Mouse (Mus musculus): Measurements from ENCODE around the gene Mfsd2b. TPM values are rescaled to one million over a fixed set of nuclear protein-coding genes. Genes with fewer than 3 reads are reported as not detected.

Mfsd2b gene
- polyA plus RNA-seq, 1 experiment from 2014 or later = 0.76 TPM

DNA sequence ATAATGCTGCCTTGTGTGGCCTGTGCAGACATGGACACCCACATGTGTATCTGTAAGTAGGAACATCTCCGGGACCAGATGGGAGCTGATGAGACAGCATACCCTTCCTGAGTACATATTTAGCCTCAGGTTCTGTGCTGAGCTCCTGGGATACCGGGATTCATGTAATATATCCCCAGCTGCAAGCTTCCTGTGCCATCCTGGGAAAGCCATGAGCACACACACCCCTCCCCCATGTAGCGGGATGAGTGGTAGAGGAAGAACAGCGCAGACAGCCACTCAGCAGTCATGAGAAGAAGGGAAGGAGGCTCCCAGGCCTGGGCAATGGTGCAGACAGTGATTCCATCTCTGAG, 9.8 kb downstream of the Mfsd2b start:
- H3K9me3 ChIP-seq (replicated peaks; ENCODE audit: control insufficient read depth, low read length) = no peaks in the 10 kb centered on the region; the same call in 1 of the 2 replicates
- 41% methylated on average over 4 of the region's 4 CpGs for whole genome bisulfite sequencing
- peak overlapping the region; percentile 78 for H3K27ac ChIP-seq (ENCODE audit: low read length)
- no peaks in the 10 kb centered on the region for H3K27me3 ChIP-seq (ENCODE audit: control insufficient read depth, insufficient read depth, low read length)
- H3K4me3 ChIP-seq (ENCODE audit: low read length) = no peak overlapping the region
- peak; percentile 2; the same call in 1 of the 2 replicates for ATAC-seq (replicated peaks; ENCODE audit: extremely low read depth, insufficient read depth, low FRiP score)
- 0 out of 2 replicates have a peak overlapping the region, but pooled peaks have one; percentile 22 for H3K9ac ChIP-seq (ENCODE audit: low read length)
- H3K4me2 ChIP-seq (ENCODE audit: low read depth, low read length) = peak overlapping the region; percentile 49; the same call in 1 of the 2 replicates
- H3K36me3 ChIP-seq (ENCODE audit: control insufficient read depth, insufficient read depth) = no peaks in the 10 kb centered on the region
- peaks cover 15% of the 10 kb centered on the region for H3K4me1 ChIP-seq (ENCODE audit: control insufficient read depth, insufficient read depth, low read length)

DNA sequence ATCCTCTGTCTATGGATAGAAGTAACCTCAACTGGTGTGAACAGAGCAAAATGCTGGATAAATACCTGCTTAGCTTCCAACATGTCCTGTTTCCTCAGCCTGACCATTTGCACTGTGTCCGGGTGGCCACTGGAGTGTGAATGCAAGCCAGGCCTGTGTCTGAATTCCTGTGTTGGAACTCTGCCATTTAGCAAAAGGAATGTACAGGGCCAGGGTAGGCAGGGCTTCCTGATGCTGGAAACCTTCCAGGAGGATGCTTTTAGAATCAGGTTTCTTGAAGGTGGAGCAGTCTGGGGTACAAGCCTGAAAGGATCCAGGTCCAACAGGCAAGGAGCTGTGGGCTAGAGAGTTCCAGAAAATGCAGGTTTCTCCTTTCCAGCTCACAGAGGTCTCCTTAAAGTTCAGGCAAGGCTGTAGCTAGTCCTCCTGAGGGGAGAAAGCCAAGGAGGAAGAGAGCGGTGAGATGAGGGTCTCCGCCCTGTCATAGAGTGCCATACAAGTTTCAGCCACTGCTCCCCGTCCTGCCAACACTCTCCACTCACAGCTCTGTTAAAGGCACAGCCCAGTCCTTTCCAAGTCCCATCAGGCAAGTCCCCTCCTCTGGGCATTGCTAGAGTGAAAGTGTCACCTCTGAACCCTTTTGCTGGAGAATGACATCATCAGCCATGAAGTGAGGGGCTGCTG, 10.4 kb downstream of the Mfsd2b start:
- Histone ChIP-seq H3K4me1 (ENCODE audit: control insufficient read depth, insufficient read depth, low read length) (peaks cover 16% of the 10 kb centered on the region), H3K9me3 (replicated peaks; ENCODE audit: control insufficient read depth, low read length) (no peaks in the 10 kb centered on the region; the same call in 1 of the 2 replicates), H3K27ac (ENCODE audit: low read length) (peak overlapping the region; percentile 78), H3K4me2 (ENCODE audit: low read depth, low read length) (peak overlapping the region; percentile 49; the same call in 1 of the 2 replicates), H3K4me3 (ENCODE audit: low read length) (0 out of 2 replicates have a peak overlapping the region, but pooled peaks have one; percentile 2), H3K36me3 (ENCODE audit: control insufficient read depth, insufficient read depth) (no peaks in the 10 kb centered on the region), H3K9ac (ENCODE audit: low read length) (peak overlapping the region; percentile 35; the same call in 1 of the 2 replicates), H3K27me3 (ENCODE audit: control insufficient read depth, insufficient read depth, low read length) (no peaks in the 10 kb centered on the region)
- ATAC-seq (replicated peaks; ENCODE audit: extremely low read depth, insufficient read depth, low FRiP score) = peak; percentile 81
- 17% methylated on average over 4 of the region's 4 CpGs for WGBS

DNA sequence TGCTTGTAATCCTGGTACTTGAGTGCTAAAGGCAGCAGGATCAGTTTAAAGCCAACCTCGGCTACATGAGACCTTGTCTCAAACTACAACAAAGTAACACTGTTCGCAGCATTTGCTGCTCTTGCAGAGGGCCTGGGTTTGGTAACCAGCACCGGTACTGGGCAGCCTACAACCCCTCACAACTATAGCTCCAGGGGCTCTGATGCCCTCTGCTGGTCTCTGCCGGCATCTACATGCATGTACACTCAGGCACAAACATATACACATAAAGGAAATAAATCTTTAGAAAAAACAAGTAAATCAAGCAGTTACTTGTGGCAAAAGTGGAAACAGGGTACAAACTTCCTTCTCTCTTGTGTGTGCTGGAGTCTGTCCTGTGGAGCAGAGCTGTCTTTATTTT, 11.5 kb downstream of the Mfsd2b start:
- no peak for ATAC-seq (replicated peaks; ENCODE audit: extremely low read depth, insufficient read depth, low FRiP score)
- Histone ChIP-seq H3K4me1 (ENCODE audit: control insufficient read depth, insufficient read depth, low read length) (peaks cover 16% of the 10 kb centered on the region), H3K4me3 (ENCODE audit: low read length) (no peak overlapping the region), H3K36me3 (ENCODE audit: control insufficient read depth, insufficient read depth) (no peaks in the 10 kb centered on the region), H3K4me2 (ENCODE audit: low read depth, low read length) (no peak overlapping the region), H3K27ac (ENCODE audit: low read length) (no peak overlapping the region), H3K9ac (ENCODE audit: low read length) (no peak overlapping the region), H3K27me3 (ENCODE audit: control insufficient read depth, insufficient read depth, low read length) (no peaks in the 10 kb centered on the region), H3K9me3 (replicated peaks; ENCODE audit: control insufficient read depth, low read length) (no peaks in the 10 kb centered on the region; the same call in 1 of the 2 replicates)
- 91% methylated on average over 4 of the region's 4 CpGs for WGBS

DNA sequence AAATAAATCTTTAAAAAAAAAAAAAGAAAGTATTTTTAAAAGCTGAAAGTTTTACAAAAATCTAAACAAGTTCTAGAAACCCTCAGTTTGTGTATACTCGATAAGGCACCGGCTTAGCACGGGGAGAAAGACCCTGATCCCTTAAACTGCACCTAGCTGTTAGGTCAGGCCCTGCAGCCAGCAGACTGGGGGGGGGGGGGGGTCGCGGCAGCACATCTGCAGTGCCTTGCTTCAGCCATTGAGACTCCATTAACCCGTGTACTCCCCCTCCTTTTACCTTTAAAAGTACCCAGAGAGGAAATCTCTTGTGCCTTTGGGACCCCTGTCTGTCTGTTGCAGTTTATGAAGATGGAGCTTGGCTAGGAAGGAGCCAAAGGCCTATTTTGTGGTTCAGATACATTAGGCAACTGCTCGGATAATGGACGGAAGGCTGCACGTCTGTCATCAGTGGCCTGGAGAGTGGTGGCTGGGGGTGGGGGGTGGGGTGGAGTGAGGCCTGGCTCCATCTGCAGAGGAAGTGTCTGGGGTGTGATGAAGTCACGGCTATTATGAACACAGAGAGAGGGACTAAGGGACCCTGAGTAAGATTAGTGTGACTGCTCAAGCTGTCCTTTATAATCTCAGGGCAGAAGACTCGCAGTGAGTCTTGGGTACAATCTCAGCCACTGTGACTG, 14.8 kb downstream of the Mfsd2b start:
- no peaks in the 10 kb centered on the region; the same call in 1 of the 2 replicates for H3K9me3 ChIP-seq (replicated peaks; ENCODE audit: control insufficient read depth, low read length)
- no peak overlapping the region for H3K9ac ChIP-seq (ENCODE audit: low read length)
- H3K4me3 ChIP-seq (ENCODE audit: low read length) = no peak overlapping the region
- H3K36me3 ChIP-seq (ENCODE audit: control insufficient read depth, insufficient read depth) = peaks cover 14% of the 10 kb centered on the region
- H3K27ac ChIP-seq (ENCODE audit: low read length) = 0 out of 2 replicates have a peak overlapping the region, but pooled peaks have one; percentile 15
- no peaks in the 10 kb centered on the region for H3K27me3 ChIP-seq (ENCODE audit: control insufficient read depth, insufficient read depth, low read length)
- H3K4me2 ChIP-seq (ENCODE audit: low read depth, low read length) = no peak overlapping the region
- H3K4me1 ChIP-seq (ENCODE audit: control insufficient read depth, insufficient read depth, low read length) = peaks cover 14% of the 10 kb centered on the region
- ATAC-seq (replicated peaks; ENCODE audit: extremely low read depth, insufficient read depth, low FRiP score) = peak; percentile 32; the same call in 1 of the 2 replicates
- 35% methylated on average over 11 of the region's 11 CpGs for WGBS

DNA sequence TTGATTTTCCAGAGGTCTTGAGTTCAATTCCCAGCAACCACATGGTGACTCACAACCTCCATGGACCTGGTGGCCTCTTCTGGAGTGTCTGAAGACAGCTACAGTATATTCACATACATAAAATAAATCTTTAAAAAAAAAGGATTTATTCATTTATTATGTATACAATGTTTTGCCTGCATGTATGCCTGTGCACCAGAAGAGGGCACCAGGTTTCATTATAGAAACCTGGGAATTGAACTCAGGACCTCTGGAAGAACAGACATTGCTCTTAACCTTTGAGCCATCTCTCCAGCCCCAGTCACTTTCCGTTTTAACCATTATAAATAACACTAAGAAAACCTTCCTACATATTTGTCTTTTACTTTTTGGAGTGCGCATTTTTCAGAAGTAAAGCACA, 17.3 kb downstream of the Mfsd2b start:
- WGBS = 96% methylated on average over 2 of the region's 2 CpGs
- Histone ChIP-seq H3K27me3 (ENCODE audit: control insufficient read depth, insufficient read depth, low read length) (no peaks in the 10 kb centered on the region), H3K4me3 (ENCODE audit: low read length) (no peak overlapping the region), H3K9me3 (replicated peaks; ENCODE audit: control insufficient read depth, low read length) (no peaks in the 10 kb centered on the region), H3K36me3 (ENCODE audit: control insufficient read depth, insufficient read depth) (peaks cover 14% of the 10 kb centered on the region), H3K9ac (ENCODE audit: low read length) (no peak overlapping the region), H3K4me1 (ENCODE audit: control insufficient read depth, insufficient read depth, low read length) (0 out of 2 replicates have a peak, but pooled peaks cover 3% of the 10 kb centered on the region), H3K27ac (ENCODE audit: low read length) (no peak overlapping the region), H3K4me2 (ENCODE audit: low read depth, low read length) (no peak overlapping the region)
- no peak for ATAC-seq (replicated peaks; ENCODE audit: extremely low read depth, insufficient read depth, low FRiP score)

DNA sequence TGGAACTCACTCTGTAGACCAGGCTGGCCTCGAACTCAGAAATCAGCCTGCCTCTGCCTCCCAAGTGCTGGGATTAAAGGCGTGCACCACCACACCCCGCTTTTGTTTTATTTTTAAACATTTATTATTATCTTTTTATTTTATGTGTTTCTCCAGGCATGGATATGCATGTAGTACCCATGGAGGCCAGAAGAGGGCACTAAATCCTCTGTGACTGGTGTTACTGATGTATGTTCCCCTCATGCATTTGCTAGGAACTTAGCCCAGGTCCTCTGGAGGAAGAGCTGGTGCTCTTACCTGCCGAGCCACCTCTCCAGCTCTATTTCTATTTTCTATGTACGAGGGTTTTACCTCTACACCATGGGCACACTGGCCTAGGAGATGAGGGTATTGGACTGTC, 18.0 kb downstream of the Mfsd2b start:
- no peak overlapping the region for H3K27ac ChIP-seq (ENCODE audit: low read length)
- no peaks in the 10 kb centered on the region for H3K27me3 ChIP-seq (ENCODE audit: control insufficient read depth, insufficient read depth, low read length)
- WGBS = 97% methylated on average over 5 of the region's 5 CpGs
- H3K36me3 ChIP-seq (ENCODE audit: control insufficient read depth, insufficient read depth) = peaks cover 14% of the 10 kb centered on the region
- H3K9ac ChIP-seq (ENCODE audit: low read length) = no peak overlapping the region
- no peaks in the 10 kb centered on the region for H3K9me3 ChIP-seq (replicated peaks; ENCODE audit: control insufficient read depth, low read length)
- no peak overlapping the region for H3K4me3 ChIP-seq (ENCODE audit: low read length)
- H3K4me2 ChIP-seq (ENCODE audit: low read depth, low read length) = no peak overlapping the region
- 0 out of 2 replicates have a peak, but pooled peaks cover 3% of the 10 kb centered on the region for H3K4me1 ChIP-seq (ENCODE audit: control insufficient read depth, insufficient read depth, low read length)
- no peak for ATAC-seq (replicated peaks; ENCODE audit: extremely low read depth, insufficient read depth, low FRiP score)

DNA sequence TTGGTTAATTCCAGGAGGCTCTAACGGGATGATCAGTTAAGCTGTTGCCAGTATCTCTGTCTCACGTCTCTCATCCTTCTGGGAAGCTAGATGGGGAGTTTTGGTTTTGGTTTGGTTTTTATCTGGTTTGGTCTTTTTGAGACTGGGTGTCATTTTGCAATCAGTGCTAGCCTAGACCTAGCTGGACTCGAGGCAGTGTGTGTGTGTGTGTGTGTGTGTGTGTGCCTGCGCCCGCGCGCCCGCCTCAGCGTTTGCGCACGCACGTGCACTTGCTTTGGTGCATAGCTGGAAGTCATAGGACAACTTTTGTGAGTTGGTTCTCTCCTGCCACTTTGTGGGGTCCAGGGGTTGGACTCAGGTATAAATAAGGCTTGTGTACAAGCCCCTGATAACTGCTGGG, 30.4 kb downstream of the Mfsd2b start:
- peaks cover 16% of the 10 kb centered on the region for H3K4me1 ChIP-seq (ENCODE audit: control insufficient read depth, insufficient read depth, low read length)
- peak overlapping the region; percentile 84 for H3K9ac ChIP-seq (ENCODE audit: low read length)
- H3K27ac ChIP-seq (ENCODE audit: low read length) = peak overlapping the region; percentile 89
- WGBS = under 1% methylated on average over 12 of the region's 12 CpGs
- no peaks in the 10 kb centered on the region for H3K9me3 ChIP-seq (replicated peaks; ENCODE audit: control insufficient read depth, low read length)
- H3K27me3 ChIP-seq (ENCODE audit: control insufficient read depth, insufficient read depth, low read length) = no peaks in the 10 kb centered on the region; the same call in 1 of the 2 replicates
- peak; percentile 59 for ATAC-seq (replicated peaks; ENCODE audit: extremely low read depth, insufficient read depth, low FRiP score)
- H3K4me2 ChIP-seq (ENCODE audit: low read depth, low read length) = peak overlapping the region; percentile 88
- H3K36me3 ChIP-seq (ENCODE audit: control insufficient read depth, insufficient read depth) = no peaks in the 10 kb centered on the region
- H3K4me3 ChIP-seq (ENCODE audit: low read length) = peak overlapping the region; percentile 91

DNA sequence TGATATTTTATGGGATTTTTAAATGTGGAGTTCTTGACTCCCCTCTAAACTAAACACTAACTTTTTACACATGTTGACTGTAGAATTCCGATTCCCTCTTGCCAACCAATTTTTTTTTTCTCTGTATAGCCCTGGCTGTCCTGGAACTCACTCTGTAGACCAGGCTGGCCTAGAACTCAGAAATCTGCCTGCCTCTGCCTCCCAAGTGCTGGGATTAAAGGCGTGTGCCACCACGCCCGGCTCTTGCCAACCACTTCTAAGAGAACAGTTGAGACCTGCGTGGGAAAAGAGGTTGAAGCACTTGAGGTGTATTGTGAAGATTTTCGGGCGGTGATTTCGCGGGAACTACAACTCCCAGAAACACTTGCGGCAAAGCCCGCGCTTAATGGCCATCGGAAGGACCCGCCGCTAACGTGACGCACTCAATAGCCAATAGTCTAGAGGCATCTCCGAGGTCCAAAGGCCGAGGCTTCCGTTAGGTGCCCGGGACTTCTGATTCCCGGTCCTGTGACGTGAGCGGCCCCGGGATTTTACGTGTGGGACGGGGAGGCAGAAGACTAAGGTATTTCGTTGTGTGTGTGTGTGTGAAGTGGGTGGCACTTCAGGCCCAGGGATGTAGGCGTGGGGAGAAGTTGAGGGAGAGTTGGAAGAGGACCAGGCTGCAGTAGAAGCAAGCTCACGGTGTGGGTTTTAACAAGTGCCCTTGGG, 31.1 kb downstream of the Mfsd2b start, which contains the start of gene Wdcp:
Gene Wdcp (plus strand): TSS at position 414 of the 708 bp plus-strand sequence.
- Histone ChIP-seq H3K36me3 (ENCODE audit: control insufficient read depth, insufficient read depth) (no peaks in the 10 kb centered on the region), H3K4me2 (ENCODE audit: low read depth, low read length) (peak within 1 kb of the TSS; percentile 88), H3K4me3 (ENCODE audit: low read length) (peak within 1 kb of the TSS; percentile 91), H3K9ac (ENCODE audit: low read length) (peak within 1 kb of the TSS; percentile 84), H3K4me1 (ENCODE audit: control insufficient read depth, insufficient read depth, low read length) (peaks cover 16% of the 10 kb centered on the region), H3K27me3 (ENCODE audit: control insufficient read depth, insufficient read depth, low read length) (no peaks in the 10 kb centered on the region; the same call in 1 of the 2 replicates), H3K27ac (ENCODE audit: low read length) (peak within 1 kb of the TSS; percentile 89), H3K9me3 (replicated peaks; ENCODE audit: control insufficient read depth, low read length) (no peaks in the 10 kb centered on the region)
- under 1% methylated on average over 30 of the region's 30 CpGs for WGBS
- ATAC-seq (replicated peaks; ENCODE audit: extremely low read depth, insufficient read depth, low FRiP score) = peak; percentile 93

All from heart, embryonic 16.5 days (tissue).